Mouse (Mus musculus): ENCODE measurements around the gene Zdhhc8.

GRCm38 (mm10) chr16:18202061-18202460 lies 32.9 kb downstream of the Zdhhc8 start:
- TF ChIP-seq POLR2A (IDR thresholded peaks at IDR 0.05; ENCODE audit: borderline replicate concordance, control insufficient read depth, low read depth, low read length) (no peak), CTCF (IDR thresholded peaks at IDR 0.05; ENCODE audit: control insufficient read depth, insufficient read depth, low read length) (no peak)
